Mouse (Mus musculus) olfactory bulb, adult 2 months (tissue): ENCODE results near the gene Ism1.

ENCODE experiments used
- CTCF ChIP-seq: fragments of 200-500 bp; IDR thresholded peaks from 2 replicates; pipeline ENCODE4 v1.5.1; 2012; ENCODE audit warnings: low read depth, mild to moderate bottlenecking, low read length, moderate library complexity; ENCODE audit not compliant: insufficient read depth
- POLR2A ChIP-seq: fragments of 200-500 bp; IDR thresholded peaks from 2 replicates; pipeline ENCODE4 v1.6.1; 2012; ENCODE audit warnings: mild to moderate bottlenecking, low read depth, low read length, moderate library complexity; ENCODE audit not compliant: insufficient read depth

DNA sequence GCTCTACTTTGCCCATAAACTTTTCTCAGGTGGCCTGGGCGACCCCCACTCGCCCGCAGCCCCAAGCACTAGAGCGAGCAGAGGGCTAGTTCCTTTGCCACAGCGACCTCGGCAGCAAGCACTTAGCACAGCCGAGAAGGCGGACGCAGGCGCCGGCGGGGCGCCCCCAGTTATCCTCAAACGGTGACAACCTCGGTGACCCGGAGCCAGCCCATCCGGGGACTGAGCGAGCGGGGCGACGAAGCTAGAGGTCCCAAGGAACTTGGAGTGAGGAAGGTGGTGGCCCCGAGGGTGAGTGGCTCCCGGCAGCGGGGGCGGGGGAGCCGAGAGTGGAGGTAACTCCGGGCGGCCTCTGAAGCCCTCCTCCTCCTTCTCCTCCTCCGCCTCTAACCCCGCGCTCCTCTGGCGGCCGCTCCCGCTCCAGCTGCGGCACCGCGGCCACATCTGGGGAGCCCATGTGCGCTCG lies at the start of gene Ism1:
- TF ChIP-seq CTCF (no peak), POLR2A (no peak)
